Mouse (Mus musculus) spleen, adult 18-20 months (tissue): Measurements from ENCODE around the gene Thrap3.
A peak's percentile ranks its signal among the peaks of the same experiment; 100 is the strongest.

ENCODE experiments used
- DNase-seq, 2 experiments: peaks; one replicate each; pipeline ENCODE4 v3.0.0; 2022; ENCODE audit warnings: mixed read lengths in 2 of 2

Gene Thrap3

GRCm38 (mm10) chr4:126163685-126164084 is 38.9 kb downstream of the Thrap3 start:
- no peak for DNase-seq

GRCm38 (mm10) chr4:126163067-126163659 is 39.4 kb downstream of the Thrap3 start, which contains the start of gene Sh3d21:
Sh3d21 (minus strand) TSS chr4:126163491.
- DNase-seq: no peak

GRCm38 (mm10) chr4:126162544-126163066 is 40.0 kb downstream of the Thrap3 start:
- DNase-seq: peak; percentile 68 to 78

- no peak for DNase-seq
These were observed 40.6 kb downstream of the Thrap3 start for GRCm38 (mm10) chr4:126161986-126162385.

GRCm38 (mm10) chr4:126161456-126161855 is 41.1 kb downstream of the Thrap3 start:
- DNase-seq: no peak

GRCm38 (mm10) chr4:126160981-126161380 is 41.6 kb downstream of the Thrap3 start:
- DNase-seq: no peak

- DNase-seq: no peak
These were observed 43.1 kb downstream of the Thrap3 start for GRCm38 (mm10) chr4:126159455-126159854.

- no peak for DNase-seq
These were observed 45.0 kb downstream of the Thrap3 start for GRCm38 (mm10) chr4:126157562-126157961.

GRCm38 (mm10) chr4:126156617-126157016 is 45.9 kb downstream of the Thrap3 start:
- peak in 1 of 2 experiments; percentile 34 for DNase-seq

- no peak for DNase-seq
These were observed 46.7 kb downstream of the Thrap3 start for GRCm38 (mm10) chr4:126155869-126156268.

- DNase-seq: no peak
These were observed 47.4 kb downstream of the Thrap3 start for GRCm38 (mm10) chr4:126155183-126155582.

GRCm38 (mm10) chr4:126152864-126153263 is 49.7 kb downstream of the Thrap3 start:
- DNase-seq: no peak

- DNase-seq: no peak
These were observed 50.7 kb downstream of the Thrap3 start for GRCm38 (mm10) chr4:126151701-126152440.

- DNase-seq: no peak
These were observed 51.6 kb downstream of the Thrap3 start for GRCm38 (mm10) chr4:126150949-126151320.

- peak in 1 of 2 experiments; percentile 19 for DNase-seq
These were observed 52.1 kb downstream of the Thrap3 start for GRCm38 (mm10) chr4:126150297-126150948.

- no peak for DNase-seq
These were observed 52.8 kb downstream of the Thrap3 start for GRCm38 (mm10) chr4:126149798-126150197.

GRCm38 (mm10) chr4:126149041-126149676 is 53.4 kb downstream of the Thrap3 start:
- no peak for DNase-seq

GRCm38 (mm10) chr4:126148161-126148961 is 54.2 kb downstream of the Thrap3 start:
- peak; percentile 43 to 57 for DNase-seq

- DNase-seq: peak; percentile 25 to 32
These were observed 54.9 kb downstream of the Thrap3 start, which contains the start of gene Eva1b for GRCm38 (mm10) chr4:126147533-126148160. Eva1b (plus strand) TSS chr4:126147744.

GRCm38 (mm10) chr4:126146974-126147532 is 55.5 kb downstream of the Thrap3 start:
- DNase-seq: no peak

GRCm38 (mm10) chr4:126145396-126145795 is 57.2 kb downstream of the Thrap3 start:
- DNase-seq: no peak
